Mouse (Mus musculus): ENCODE results near the gene Ets1. TPM values are rescaled to one million over a fixed set of nuclear protein-coding genes. Genes with fewer than 3 reads are reported as not detected.

Gene Ets1
- polyA plus RNA-seq, 1 experiment from 2014 or later: 16.0 TPM

DNA sequence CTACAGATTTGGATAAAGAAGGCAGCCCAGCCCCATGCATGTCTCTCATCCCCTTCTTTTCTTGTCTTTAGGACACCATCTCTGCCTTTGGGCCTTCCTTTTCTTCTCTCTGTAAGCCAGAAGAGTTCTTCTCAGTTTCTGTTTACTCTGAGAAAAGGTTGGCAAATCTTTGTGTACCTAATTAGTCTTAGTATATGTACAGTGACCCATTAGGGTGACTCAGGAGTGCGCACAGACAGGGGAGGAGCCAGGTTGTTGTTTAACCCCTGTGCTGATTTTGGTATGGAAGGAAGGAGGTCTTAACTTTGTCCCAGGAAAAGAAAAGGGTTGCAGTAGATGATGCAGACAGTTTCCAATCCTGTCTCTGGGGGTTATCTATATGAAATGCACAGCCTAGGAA, 86.2 kb downstream of the Ets1 start:
- ATAC-seq: no peak
- 84% methylated on average over 1 of the region's 1 CpGs for WGBS
- Histone ChIP-seq H3K4me3 (no peak overlapping the region), H3K27ac (no peak overlapping the region), H3K36me3 (ENCODE audit: poor library complexity, severe bottlenecking) (no peaks in the 10 kb centered on the region), H3K9ac (no peak overlapping the region), H3K4me1 (peaks cover 3% of the 10 kb centered on the region), H3K4me2 (no peak overlapping the region), H3K9me3 (replicated peaks) (no peaks in the 10 kb centered on the region), H3K27me3 (no peaks in the 10 kb centered on the region)

DNA sequence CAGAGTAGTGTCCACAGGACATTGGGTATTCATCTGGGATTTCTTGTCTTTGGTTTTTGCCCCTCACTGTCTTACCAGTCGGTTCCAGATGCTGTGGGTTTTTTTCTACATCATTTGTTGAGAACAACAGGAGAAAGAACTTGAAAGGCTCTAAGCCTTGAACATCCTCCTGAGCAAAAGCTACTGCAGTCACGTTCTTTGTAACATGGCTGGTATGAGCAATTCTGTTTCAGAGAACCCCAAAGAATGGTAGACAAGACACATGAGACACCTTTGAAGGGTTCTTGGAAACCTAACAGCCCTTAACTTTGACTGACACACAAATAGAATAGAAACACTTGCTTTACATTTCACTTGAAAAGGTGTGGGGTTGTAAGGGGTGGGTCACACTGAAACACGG, 86.9 kb downstream of the Ets1 start:
- no peak overlapping the region for H3K27ac ChIP-seq
- ATAC-seq: no peak
- no peak overlapping the region for H3K4me3 ChIP-seq
- H3K4me2 ChIP-seq: no peak overlapping the region
- WGBS: 60% methylated on average over 3 of the region's 3 CpGs
- H3K9ac ChIP-seq: no peak overlapping the region
- no peaks in the 10 kb centered on the region for H3K36me3 ChIP-seq (ENCODE audit: poor library complexity, severe bottlenecking)
- H3K9me3 ChIP-seq (replicated peaks): no peaks in the 10 kb centered on the region
- 0 out of 2 replicates have a peak, but pooled peaks cover 1% of the 10 kb centered on the region for H3K4me1 ChIP-seq
- no peaks in the 10 kb centered on the region for H3K27me3 ChIP-seq

DNA sequence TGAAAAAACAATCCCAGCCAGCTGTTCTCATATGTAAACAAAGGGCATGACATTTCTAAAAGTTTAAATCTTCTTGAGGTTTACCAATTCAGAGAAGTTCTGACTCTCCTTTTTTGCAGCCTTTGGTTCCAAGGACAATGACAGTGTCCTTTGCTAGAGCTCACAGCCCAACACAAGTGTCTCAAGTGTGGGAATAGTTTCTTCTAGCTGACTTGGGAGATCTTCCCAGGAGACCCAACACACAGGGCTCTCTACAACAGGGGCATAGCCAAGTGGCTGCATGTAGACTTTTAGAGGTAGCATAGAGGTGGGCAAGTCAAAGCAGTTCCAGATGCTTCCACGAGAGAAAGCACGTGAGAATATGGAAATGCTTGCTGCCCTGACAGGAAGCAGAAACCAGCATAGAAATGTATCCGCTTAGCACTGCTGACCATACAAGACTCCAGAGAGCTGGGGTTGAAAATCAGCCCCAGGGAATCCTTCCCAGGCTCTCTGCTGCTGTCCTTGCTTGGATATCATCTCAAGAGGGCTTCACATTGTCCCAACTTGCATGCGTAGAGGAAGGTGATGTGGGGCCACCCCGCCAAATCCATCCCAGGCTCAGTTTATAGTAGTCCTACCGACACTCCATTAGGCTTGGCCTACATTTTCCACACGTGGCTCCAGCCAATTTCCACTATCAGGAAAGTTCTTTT, 88.3 kb downstream of the Ets1 start:
- Histone ChIP-seq H3K4me2 (no peak overlapping the region), H3K4me3 (no peak overlapping the region), H3K36me3 (ENCODE audit: poor library complexity, severe bottlenecking) (no peaks in the 10 kb centered on the region), H3K9me3 (replicated peaks) (no peaks in the 10 kb centered on the region), H3K27me3 (no peaks in the 10 kb centered on the region), H3K4me1 (0 out of 2 replicates have a peak, but pooled peaks cover 9% of the 10 kb centered on the region), H3K27ac (no peak overlapping the region), H3K9ac (no peak overlapping the region)
- 89% methylated on average over 7 of the region's 7 CpGs for WGBS
- ATAC-seq: no peak

DNA sequence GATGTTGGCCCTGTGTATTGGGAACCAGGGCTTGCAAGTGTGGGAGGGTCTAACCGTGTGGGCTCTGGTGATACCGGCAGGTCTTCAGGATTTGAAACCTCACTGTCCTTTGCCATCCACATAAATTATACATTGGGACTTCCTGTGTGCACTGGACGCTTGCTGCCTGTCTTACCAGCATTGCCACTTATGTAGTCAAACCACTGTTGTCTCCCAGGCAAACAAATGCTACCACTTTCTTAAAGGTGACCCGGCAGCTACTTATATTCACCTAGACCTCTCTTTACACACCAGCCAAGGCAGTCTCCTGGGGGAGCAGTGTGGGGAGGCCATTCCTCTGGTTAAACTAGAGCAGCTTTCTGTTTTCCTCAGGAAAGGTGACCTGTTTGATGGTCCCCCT, 89.9 kb downstream of the Ets1 start:
- WGBS: 91% methylated on average over 4 of the region's 4 CpGs
- Histone ChIP-seq H3K27ac (no peak overlapping the region), H3K27me3 (no peaks in the 10 kb centered on the region), H3K4me3 (no peak overlapping the region), H3K4me2 (no peak overlapping the region), H3K36me3 (ENCODE audit: poor library complexity, severe bottlenecking) (no peaks in the 10 kb centered on the region), H3K4me1 (0 out of 2 replicates have a peak, but pooled peaks cover 9% of the 10 kb centered on the region), H3K9me3 (replicated peaks) (no peaks in the 10 kb centered on the region), H3K9ac (no peak overlapping the region)
- no peak for ATAC-seq

DNA sequence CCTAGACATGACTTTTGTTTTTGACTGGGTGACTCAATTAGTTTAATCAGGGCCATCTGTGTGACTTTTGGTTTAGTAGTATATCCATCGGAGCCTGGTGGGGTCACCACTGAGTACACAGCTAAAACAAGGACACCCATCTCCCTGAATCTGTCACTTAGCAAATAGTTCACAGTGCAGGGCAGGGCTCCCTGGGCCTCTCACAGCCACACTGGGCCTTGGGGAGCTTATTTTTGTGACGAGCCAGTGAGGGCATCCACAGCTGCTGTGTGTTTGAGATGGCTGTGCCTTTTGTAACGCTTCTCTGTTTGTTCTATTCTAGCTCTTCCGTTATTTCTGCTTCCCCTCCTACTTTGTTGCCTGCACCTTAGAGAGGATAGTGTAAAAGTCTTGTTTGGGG, 90.6 kb downstream of the Ets1 start:
- no peak for ATAC-seq
- WGBS: 87% methylated on average over 4 of the region's 4 CpGs
- H3K27me3 ChIP-seq: no peaks in the 10 kb centered on the region

DNA sequence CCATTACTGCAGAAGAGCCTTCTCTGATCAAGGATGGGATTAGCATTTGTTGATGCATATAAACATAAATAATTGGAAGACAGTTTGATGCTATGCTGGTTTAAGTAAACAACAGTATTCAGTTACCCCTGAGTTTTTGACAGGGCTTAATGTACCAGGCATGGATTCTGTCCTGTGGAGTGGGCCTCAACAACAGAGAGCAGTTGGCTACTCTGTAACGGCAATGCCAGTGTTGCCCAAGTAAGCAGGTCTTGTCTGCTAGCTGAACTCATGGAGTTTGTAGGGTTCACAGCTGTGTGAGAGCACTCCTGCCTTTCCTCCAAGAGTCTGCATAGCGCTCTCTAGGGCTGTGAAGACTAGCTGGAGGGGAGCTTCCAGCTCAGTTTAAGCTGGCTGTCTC, 91.0 kb downstream of the Ets1 start:
- H3K27ac ChIP-seq: no peak overlapping the region
- WGBS: 97% methylated on average over 2 of the region's 2 CpGs
- no peak overlapping the region for H3K4me2 ChIP-seq
- no peak overlapping the region for H3K4me3 ChIP-seq
- H3K9ac ChIP-seq: no peak overlapping the region
- no peak for ATAC-seq
- H3K27me3 ChIP-seq: no peaks in the 10 kb centered on the region
- no peaks in the 10 kb centered on the region for H3K36me3 ChIP-seq (ENCODE audit: poor library complexity, severe bottlenecking)
- H3K9me3 ChIP-seq (replicated peaks): no peaks in the 10 kb centered on the region
- 0 out of 2 replicates have a peak, but pooled peaks cover 9% of the 10 kb centered on the region for H3K4me1 ChIP-seq

More for the DNA sequence above, 90.6 kb downstream of the Ets1 start:
- H3K36me3 ChIP-seq (ENCODE audit: poor library complexity, severe bottlenecking): no peaks in the 10 kb centered on the region
- H3K4me1 ChIP-seq: 0 out of 2 replicates have a peak, but pooled peaks cover 9% of the 10 kb centered on the region
- H3K9me3 ChIP-seq (replicated peaks): no peaks in the 10 kb centered on the region
- no peak overlapping the region for H3K9ac ChIP-seq
- no peak overlapping the region for H3K27ac ChIP-seq
- H3K4me2 ChIP-seq: no peak overlapping the region
- no peak overlapping the region for H3K4me3 ChIP-seq

DNA sequence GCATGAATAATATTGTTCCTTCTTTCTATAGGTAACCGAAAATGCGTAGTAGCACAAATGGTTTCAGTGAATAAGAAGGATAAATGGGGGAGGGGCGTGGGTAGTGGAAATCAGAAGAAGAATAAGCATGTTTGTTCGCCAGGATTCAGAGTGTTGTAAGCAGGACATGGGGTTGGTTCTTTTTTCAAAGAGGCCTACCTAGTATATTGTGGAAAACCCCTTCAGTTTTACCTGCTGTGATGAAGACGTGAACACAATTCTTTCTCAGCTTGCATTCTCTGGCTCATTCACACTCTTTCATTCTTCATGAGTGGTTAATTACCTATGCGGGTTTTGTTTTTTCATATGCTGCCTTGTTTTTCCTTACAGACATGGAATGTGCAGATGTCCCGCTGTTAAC, 92.3 kb downstream of the Ets1 start:
- no peak overlapping the region for H3K4me3 ChIP-seq
- WGBS: 37% methylated on average over 7 of the region's 7 CpGs
- ATAC-seq: no peak
- H3K9ac ChIP-seq: no peak overlapping the region
- no peak overlapping the region for H3K27ac ChIP-seq
- H3K4me1 ChIP-seq: 0 out of 2 replicates have a peak, but pooled peaks cover 9% of the 10 kb centered on the region
- no peak overlapping the region for H3K4me2 ChIP-seq
- H3K27me3 ChIP-seq: no peaks in the 10 kb centered on the region
- H3K9me3 ChIP-seq (replicated peaks): no peaks in the 10 kb centered on the region
- no peaks in the 10 kb centered on the region for H3K36me3 ChIP-seq (ENCODE audit: poor library complexity, severe bottlenecking)

DNA sequence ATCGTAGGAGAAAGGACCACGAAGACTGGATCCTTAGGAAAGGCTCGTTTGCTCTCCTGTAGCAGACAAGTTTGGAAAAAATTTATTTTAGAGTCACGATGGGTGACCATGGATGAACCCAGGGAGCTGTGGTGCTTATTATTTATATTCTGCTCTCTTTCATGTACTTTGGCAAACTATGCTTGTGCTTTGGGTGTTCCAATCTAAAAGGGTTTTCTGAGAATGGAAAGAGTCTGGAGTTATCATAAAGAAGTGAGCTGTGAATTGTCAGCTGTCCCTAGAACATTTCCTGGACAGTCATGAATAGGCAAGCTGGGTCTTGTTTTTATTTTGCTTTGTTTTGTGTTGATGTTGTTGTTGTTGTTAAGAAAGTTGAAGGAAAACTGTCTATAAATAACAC, 92.8 kb downstream of the Ets1 start:
- H3K4me2 ChIP-seq: no peak overlapping the region
- H3K4me3 ChIP-seq: no peak overlapping the region
- H3K9me3 ChIP-seq (replicated peaks): no peaks in the 10 kb centered on the region
- WGBS: 51% methylated on average over 4 of the region's 4 CpGs
- ATAC-seq: no peak
- no peak overlapping the region for H3K9ac ChIP-seq
- no peak overlapping the region for H3K27ac ChIP-seq
- 0 out of 2 replicates have a peak, but pooled peaks cover 9% of the 10 kb centered on the region for H3K4me1 ChIP-seq
- no peaks in the 10 kb centered on the region for H3K27me3 ChIP-seq
- no peaks in the 10 kb centered on the region for H3K36me3 ChIP-seq (ENCODE audit: poor library complexity, severe bottlenecking)

DNA sequence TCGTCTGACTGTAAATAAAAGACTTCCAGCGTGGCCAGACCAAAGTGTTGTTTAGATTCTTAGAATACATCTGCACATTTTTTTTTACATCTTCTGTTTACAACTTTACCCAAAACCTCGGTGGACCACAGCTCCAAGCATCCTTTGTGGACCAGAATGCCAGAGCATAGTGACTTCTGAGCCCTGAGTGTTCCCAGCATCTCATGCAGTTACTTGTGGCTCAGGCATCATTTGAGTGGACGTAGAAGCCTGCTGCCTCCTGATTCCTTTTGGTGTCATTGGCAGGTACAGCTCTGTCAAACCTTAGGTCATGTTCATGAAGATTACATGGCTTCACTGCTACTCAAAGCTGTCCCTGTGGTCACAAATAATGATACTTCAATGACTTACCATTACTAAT, 93.2 kb downstream of the Ets1 start:
- no peak overlapping the region for H3K9ac ChIP-seq
- ATAC-seq: no peak
- WGBS: 77% methylated on average over 4 of the region's 4 CpGs
- H3K9me3 ChIP-seq (replicated peaks): no peaks in the 10 kb centered on the region
- no peak overlapping the region for H3K4me2 ChIP-seq
- H3K4me1 ChIP-seq: 0 out of 2 replicates have a peak, but pooled peaks cover 9% of the 10 kb centered on the region
- no peaks in the 10 kb centered on the region for H3K36me3 ChIP-seq (ENCODE audit: poor library complexity, severe bottlenecking)
- H3K4me3 ChIP-seq: no peak overlapping the region
- H3K27ac ChIP-seq: no peak overlapping the region
- no peaks in the 10 kb centered on the region for H3K27me3 ChIP-seq

DNA sequence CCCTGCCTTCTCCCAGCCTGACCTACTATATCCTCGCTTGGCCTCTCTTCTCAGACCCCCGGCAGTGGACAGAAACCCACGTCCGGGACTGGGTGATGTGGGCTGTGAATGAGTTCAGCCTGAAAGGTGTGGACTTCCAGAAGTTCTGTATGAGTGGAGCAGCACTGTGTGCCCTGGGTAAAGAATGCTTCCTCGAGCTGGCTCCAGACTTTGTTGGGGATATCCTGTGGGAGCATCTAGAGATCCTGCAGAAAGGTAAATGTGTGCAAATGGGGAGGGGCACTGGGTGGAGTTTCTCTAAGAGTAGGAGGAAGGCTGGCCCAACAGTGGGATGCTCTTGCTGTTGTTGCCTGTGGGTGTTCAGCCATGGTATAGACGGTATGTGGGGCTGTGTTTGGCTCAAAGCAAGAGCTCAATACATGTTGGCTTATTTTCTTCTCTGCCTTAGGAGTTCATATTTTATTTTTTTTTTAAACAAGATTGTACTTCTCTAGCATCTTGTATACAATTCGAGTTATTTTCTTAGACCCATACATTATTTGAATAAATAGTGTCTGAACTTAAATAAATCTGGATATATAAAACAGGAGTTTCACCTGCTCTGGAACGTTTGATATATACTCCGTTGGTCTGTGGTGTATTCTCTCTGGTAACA, 94.1 kb downstream of the Ets1 start:
- no peak overlapping the region for H3K4me3 ChIP-seq
- 0 out of 2 replicates have a peak, but pooled peaks cover 9% of the 10 kb centered on the region for H3K4me1 ChIP-seq
- H3K9ac ChIP-seq: no peak overlapping the region
- H3K4me2 ChIP-seq: no peak overlapping the region
- H3K27me3 ChIP-seq: no peaks in the 10 kb centered on the region
- H3K27ac ChIP-seq: no peak overlapping the region
- H3K9me3 ChIP-seq (replicated peaks): no peaks in the 10 kb centered on the region
- WGBS: 85% methylated on average over 9 of the region's 9 CpGs
- H3K36me3 ChIP-seq (ENCODE audit: poor library complexity, severe bottlenecking): no peaks in the 10 kb centered on the region
- no peak for ATAC-seq

DNA sequence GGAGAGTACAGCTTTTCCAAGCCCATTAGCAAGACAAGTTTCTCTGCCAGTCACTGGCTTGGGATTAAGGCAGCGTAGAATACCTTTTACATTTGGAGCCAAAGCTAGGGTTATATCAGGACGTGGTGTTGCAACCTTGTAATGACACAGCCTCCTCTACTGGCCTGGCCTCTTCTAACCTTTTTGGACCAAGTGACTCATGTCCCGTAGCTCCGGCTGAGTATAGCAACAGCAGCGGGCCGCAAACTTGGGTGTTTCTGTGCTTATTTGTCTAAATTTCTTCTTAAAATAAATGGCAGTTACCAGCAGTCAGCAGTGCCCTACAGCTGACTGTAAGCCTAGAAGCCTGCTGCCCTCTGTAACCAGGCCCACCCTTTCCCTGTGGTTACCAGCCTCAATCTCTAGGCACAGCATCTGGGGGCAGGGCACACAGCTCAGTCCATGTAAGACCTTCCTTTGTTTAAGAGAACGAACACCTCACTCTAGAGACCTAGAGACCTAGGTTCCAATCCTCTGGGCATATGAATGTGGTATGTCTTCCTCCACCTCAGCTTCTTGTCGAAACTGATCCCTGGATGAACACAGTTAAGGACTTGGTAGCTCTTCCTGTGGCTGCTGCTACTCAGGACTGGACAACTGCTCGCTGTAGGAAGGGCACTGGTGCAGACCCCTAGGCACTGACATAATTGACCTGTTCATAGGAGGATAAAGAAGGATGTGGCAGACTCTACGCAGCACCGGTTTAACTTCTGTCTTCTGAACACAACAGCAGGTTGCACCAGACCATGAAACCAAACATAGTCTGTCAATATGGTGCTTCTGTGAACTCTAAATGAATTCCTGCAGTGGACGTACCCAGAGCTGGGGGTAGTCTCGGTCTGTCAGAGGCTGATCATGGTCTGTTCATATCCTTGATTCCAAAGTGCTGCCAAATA, 94.9 kb downstream of the Ets1 start:
- Histone ChIP-seq H3K36me3 (ENCODE audit: poor library complexity, severe bottlenecking) (no peaks in the 10 kb centered on the region), H3K4me1 (0 out of 2 replicates have a peak, but pooled peaks cover 9% of the 10 kb centered on the region), H3K4me2 (no peak overlapping the region), H3K4me3 (no peak overlapping the region), H3K9me3 (replicated peaks) (no peaks in the 10 kb centered on the region), H3K27me3 (no peaks in the 10 kb centered on the region), H3K9ac (no peak overlapping the region), H3K27ac (no peak overlapping the region)
- 90% methylated on average over 13 of the region's 13 CpGs for WGBS
- no peak for ATAC-seq

DNA sequence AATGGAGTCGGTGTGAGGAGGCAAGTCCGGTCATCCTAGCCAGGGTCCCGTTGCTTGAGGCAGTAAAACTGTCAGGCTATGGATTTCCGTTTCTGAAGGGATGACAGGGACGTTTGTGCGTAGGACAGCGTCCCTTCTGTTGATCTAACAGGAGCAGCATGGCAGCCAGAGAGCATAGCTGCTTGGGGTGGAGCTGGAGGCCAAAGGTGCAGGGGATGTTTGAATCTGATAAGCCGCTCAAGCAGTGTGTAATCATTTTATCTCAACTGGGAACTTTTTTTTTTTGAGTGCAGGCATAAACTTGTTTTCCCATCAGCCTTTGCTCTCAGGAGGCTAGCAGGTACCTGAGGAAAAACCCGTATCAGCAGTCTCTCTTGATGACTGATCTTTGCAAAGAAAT, 95.8 kb downstream of the Ets1 start:
- Histone ChIP-seq H3K4me1 (0 out of 2 replicates have a peak, but pooled peaks cover 9% of the 10 kb centered on the region), H3K9ac (no peak overlapping the region), H3K4me2 (no peak overlapping the region), H3K27me3 (no peaks in the 10 kb centered on the region), H3K36me3 (ENCODE audit: poor library complexity, severe bottlenecking) (no peaks in the 10 kb centered on the region), H3K9me3 (replicated peaks) (no peaks in the 10 kb centered on the region), H3K27ac (no peak overlapping the region), H3K4me3 (no peak overlapping the region)
- 64% methylated on average over 9 of the region's 9 CpGs for WGBS
- no peak for ATAC-seq
